ENCODE assay signal across 9 mouse cellular contexts in genomic region chr2:129603536-129603935, GRCm38 (mm10). TPM values are rescaled to one million over a fixed set of nuclear protein-coding genes. Genes with fewer than 3 reads are reported as not detected.
DNase-seq lines count a peak whose midpoint lies in the region; ATAC-seq lines count a peak whose summit lies in the region.
"Had no signal": no experiment of that assay in that cellular context is flagged by ENCODE, and none has a peak within 500 bp of the region (broad histone marks: within the 10 kb centered on the region; RNA-seq: fewer than 3 reads in every experiment).

No protein-coding gene starts in this region.

- no peak overlapping the region for H3K4me2 ChIP-seq in lung, embryonic 16.5 days (ENCODE audit: low read depth, low read length)
- no peak overlapping the region for H3K4me2 ChIP-seq in liver, embryonic 16.5 days (ENCODE audit: low read depth, low read length)
- H3K4me2 ChIP-seq in stomach, embryonic 16.5 days (ENCODE audit: low read depth, low read length): no peak overlapping the region

- H3K27ac ChIP-seq in lung, embryonic 16.5 days (ENCODE audit: low read length): no peak overlapping the region
- 0 out of 2 replicates have a peak overlapping the region, but pooled peaks have one; percentile 14 for H3K27ac ChIP-seq in hindbrain, embryonic 10.5 days
- H3K27ac ChIP-seq in liver, embryonic 16.5 days (ENCODE audit: low read length): no peak overlapping the region
- no peak overlapping the region for H3K27ac ChIP-seq in stomach, embryonic 16.5 days (ENCODE audit: low read length)

- H3K9ac ChIP-seq in lung, embryonic 16.5 days (ENCODE audit: low read length): no peak overlapping the region
- H3K9ac ChIP-seq in liver, embryonic 16.5 days (ENCODE audit: low read depth, low read length): no peak overlapping the region
- H3K9ac ChIP-seq in stomach, embryonic 16.5 days (ENCODE audit: low read length): no peak overlapping the region

- no peaks in the 10 kb centered on the region for H3K36me3 ChIP-seq in lung, embryonic 16.5 days (ENCODE audit: control insufficient read depth, insufficient read depth, low read length)
- no peaks in the 10 kb centered on the region for H3K36me3 ChIP-seq in hindbrain, embryonic 10.5 days
- H3K36me3 ChIP-seq in liver, embryonic 16.5 days (ENCODE audit: control insufficient read depth, insufficient read depth): no peaks in the 10 kb centered on the region
- no peaks in the 10 kb centered on the region for H3K36me3 ChIP-seq in stomach, embryonic 16.5 days (ENCODE audit: control insufficient read depth, insufficient read depth, low read length)

- H3K4me1 ChIP-seq in lung, embryonic 16.5 days (replicated peaks; ENCODE audit: control insufficient read depth, insufficient read depth, low read length): no peaks in the 10 kb centered on the region
- H3K4me1 ChIP-seq in hindbrain, embryonic 10.5 days (replicated peaks): peaks cover 44% of the 10 kb centered on the region
- no peaks in the 10 kb centered on the region for H3K4me1 ChIP-seq in liver, embryonic 16.5 days (ENCODE audit: control insufficient read depth, low read depth, low read length)
- H3K4me1 ChIP-seq in stomach, embryonic 16.5 days (ENCODE audit: control insufficient read depth, insufficient read depth, low read length): peaks cover 13% of the 10 kb centered on the region; the same call in 1 of the 2 replicates

- no peaks in the 10 kb centered on the region for H3K27me3 ChIP-seq in lung, embryonic 16.5 days (ENCODE audit: control insufficient read depth, insufficient read depth, low read depth, low read length)
- H3K27me3 ChIP-seq in hindbrain, embryonic 10.5 days (ENCODE audit: insufficient read depth, poor library complexity, severe bottlenecking): no peaks in the 10 kb centered on the region
- no peaks in the 10 kb centered on the region for H3K27me3 ChIP-seq in liver, embryonic 16.5 days (ENCODE audit: control insufficient read depth, insufficient read depth, low read depth, low read length)
- H3K27me3 ChIP-seq in stomach, embryonic 16.5 days (ENCODE audit: control insufficient read depth, insufficient read depth, low read length): no peaks in the 10 kb centered on the region

- ATAC-seq in lung, embryonic 16.5 days (ENCODE audit: low read depth): peak; percentile 87
- peak; percentile 68 for ATAC-seq in liver, embryonic 16.5 days (ENCODE audit: low read depth)
- peak; percentile 90 for ATAC-seq in stomach, embryonic 16.5 days (ENCODE audit: insufficient read depth, low FRiP score)

- no peak overlapping the region for H3K4me3 ChIP-seq in lung, embryonic 16.5 days (ENCODE audit: low read length)
- H3K4me3 ChIP-seq in hindbrain, embryonic 10.5 days: no peak overlapping the region
- H3K4me3 ChIP-seq in liver, embryonic 16.5 days (ENCODE audit: low read depth, low read length): no peak overlapping the region
- H3K4me3 ChIP-seq in stomach, embryonic 16.5 days (replicated peaks; ENCODE audit: low read length): no peak overlapping the region

- no peaks in the 10 kb centered on the region for H3K9me3 ChIP-seq in lung, embryonic 16.5 days (ENCODE audit: control insufficient read depth, low read length)
- no peaks in the 10 kb centered on the region for H3K9me3 ChIP-seq in hindbrain, embryonic 10.5 days
- H3K9me3 ChIP-seq in liver, embryonic 16.5 days (replicated peaks; ENCODE audit: control insufficient read depth, low read length): no peaks in the 10 kb centered on the region
- H3K9me3 ChIP-seq in stomach, embryonic 16.5 days (replicated peaks; ENCODE audit: control insufficient read depth, low read length): no peaks in the 10 kb centered on the region

- 94% methylated on average over 1 of the region's 1 CpGs for WGBS in lung, embryonic 16.5 days
- 81% methylated on average over 1 of the region's 1 CpGs for WGBS in hindbrain, embryonic 10.5 days
- 38% methylated on average over 1 of the region's 1 CpGs for WGBS in liver, embryonic 16.5 days (ENCODE audit: insufficient replicate concordance)
- WGBS in stomach, embryonic 16.5 days: 88% methylated on average over 1 of the region's 1 CpGs

- no peak for DNase-seq in lung, postnatal 14 days
- no peak for DNase-seq in hindbrain, embryonic 10.5 days (ENCODE audit: low spot score)
- DNase-seq in right cerebral cortex, postnatal 25 days: no peak
- DNase-seq in layer of hippocampus, postnatal 14 days (ENCODE audit: low spot score in 2 of 2): no peak
- DNase-seq: cerebellum, postnatal 25 days; kidney, postnatal 14 days had no signal

RNA-seq across cellular contexts. Expression of gene Sirpa, which starts 10.9 kb away (rescaled TPM):
- polyA plus RNA-seq in lung, embryonic 16.5 days (2015; fragmentation: Nextera tagmentation; extraction: Ambion mirVana): 20.3 and 20.5 TPM in 2 replicates
- polyA plus RNA-seq in hindbrain, embryonic 10.5 days (2016; fragmentation: Nextera tagmentation; extraction: Ambion mirVana): 19.6 and 20.9 TPM in 2 replicates
- 24.7 and 27.8 TPM in 2 replicates for polyA plus RNA-seq in liver, embryonic 16.5 days (2015; fragmentation: Nextera tagmentation; extraction: Ambion mirVana)
- polyA plus RNA-seq in stomach, embryonic 16.5 days (2015; fragmentation: Nextera tagmentation; extraction: Ambion mirVana): 23.9 and 26.2 TPM in 2 replicates
- 100 to 1,000 TPM; 255 to 279 TPM for total RNA-seq in layer of hippocampus, postnatal 14 days (2021)
